Mouse (Mus musculus): ENCODE measurements at regions not wholly inside any gene's neighbourhood (a gene's known extent, or its start where the extent isn't known, plus 50 kb on each side); places are given as distances from the start of the nearest gene placed in this dataset.
A peak's percentile ranks its signal among the peaks of the same experiment; 100 is the strongest.

GRCm38 (mm10) chr5:73846783-73847151 is 195.6 kb downstream of the Spata18 start:
- Histone ChIP-seq H3K9ac (ENCODE audit: low read depth, low read length) (no peak overlapping the region), H3K36me3 (ENCODE audit: control insufficient read depth, insufficient read depth, low read length) (no peaks in the 10 kb centered on the region), H3K27ac (peak overlapping the region; percentile 61), H3K4me1 (ENCODE audit: control insufficient read depth, insufficient read depth, low read length) (peaks cover 7% of the 10 kb centered on the region), H3K79me2 (replicated peaks; ENCODE audit: control insufficient read depth, insufficient read depth, low read length) (no peaks in the 10 kb centered on the region), H3K27me3 (ENCODE audit: control insufficient read depth, insufficient read depth, low read length) (no peaks in the 10 kb centered on the region), H3K4me3 (0 out of 2 replicates have a peak overlapping the region, but pooled peaks have one; percentile 16)
- TF ChIP-seq POLR2A (IDR thresholded peaks at IDR 0.05; ENCODE audit: insufficient read depth, low read depth, low read length): no peak
- no peak for TF ChIP-seq EP300 (IDR thresholded peaks at IDR 0.05; ENCODE audit: insufficient read depth, low read depth, low read length)
- TF ChIP-seq CTCF (IDR thresholded peaks at IDR 0.05): no peak
- DNase-seq: peak; percentile 27 to 35
- 43% methylated on average over 6 of the region's 6 CpGs for WGBS
- intact Hi-C loops (cut with DNase I): no loop called here

DNA sequence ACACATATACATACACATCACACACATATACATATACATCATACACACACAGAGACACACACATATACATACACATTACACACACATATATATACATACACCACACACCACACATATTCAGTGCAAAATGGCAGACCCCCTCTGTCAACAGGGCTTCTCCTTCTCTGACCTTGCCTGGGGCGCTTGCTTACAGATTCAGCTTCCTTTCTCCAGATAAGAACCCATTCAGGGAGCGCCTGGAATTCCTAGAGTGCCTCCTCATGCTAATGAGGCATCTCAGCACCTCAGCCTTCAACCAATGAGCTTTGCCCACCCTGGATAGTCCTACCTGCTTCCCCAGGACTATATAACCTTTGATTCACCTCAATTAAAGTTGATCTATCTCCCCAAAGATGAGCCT is 200.3 kb downstream of the Spata18 start:
- no peak for TF ChIP-seq POLR2A (IDR thresholded peaks at IDR 0.05; ENCODE audit: insufficient read depth, low read depth, low read length)
- no peak for TF ChIP-seq CTCF (IDR thresholded peaks at IDR 0.05)
- TF ChIP-seq EP300 (IDR thresholded peaks at IDR 0.05; ENCODE audit: insufficient read depth, low read depth, low read length): no peak
- H3K36me3 ChIP-seq (ENCODE audit: control insufficient read depth, insufficient read depth, low read length): no peaks in the 10 kb centered on the region
- H3K4me3 ChIP-seq: no peak overlapping the region
- H3K27ac ChIP-seq: no peak overlapping the region
- no peak for DNase-seq
- no peaks in the 10 kb centered on the region for H3K27me3 ChIP-seq (ENCODE audit: control insufficient read depth, insufficient read depth, low read length)
- H3K79me2 ChIP-seq (replicated peaks; ENCODE audit: control insufficient read depth, insufficient read depth, low read length): no peaks in the 10 kb centered on the region
- intact Hi-C loops (cut with DNase I): loop anchor here (5.0 to 10.0 kb wide), 5 partner anchors 89 to 1093 kb away; partner anchors contain the start of gene Usp46
- 45% methylated on average over 2 of the region's 2 CpGs for WGBS
- peaks cover 5% of the 10 kb centered on the region for H3K4me1 ChIP-seq (ENCODE audit: control insufficient read depth, insufficient read depth, low read length)
- H3K9ac ChIP-seq (ENCODE audit: low read depth, low read length): no peak overlapping the region

GRCm38 (mm10) chr5:73854025-73854773 is 203.0 kb downstream of the Spata18 start:
- no peaks in the 10 kb centered on the region for H3K79me2 ChIP-seq (replicated peaks; ENCODE audit: control insufficient read depth, insufficient read depth, low read length)
- TF ChIP-seq CTCF (IDR thresholded peaks at IDR 0.05) (peak; percentile 87), POLR2A (IDR thresholded peaks at IDR 0.05; ENCODE audit: insufficient read depth, low read depth, low read length) (no peak), EP300 (IDR thresholded peaks at IDR 0.05; ENCODE audit: insufficient read depth, low read depth, low read length) (peak; percentile 90; the same call in 1 of the 2 replicates)
- H3K36me3 ChIP-seq (ENCODE audit: control insufficient read depth, insufficient read depth, low read length): no peaks in the 10 kb centered on the region
- 0 out of 2 replicates have a peak overlapping the region, but pooled peaks have one; percentile 24 for H3K27ac ChIP-seq
- H3K4me1 ChIP-seq (ENCODE audit: control insufficient read depth, insufficient read depth, low read length): no peaks in the 10 kb centered on the region
- H3K27me3 ChIP-seq (ENCODE audit: control insufficient read depth, insufficient read depth, low read length): no peaks in the 10 kb centered on the region
- WGBS: 32% methylated on average over 22 of the region's 22 CpGs
- H3K4me3 ChIP-seq: no peak overlapping the region
- H3K9ac ChIP-seq (ENCODE audit: low read depth, low read length): no peak overlapping the region
- intact Hi-C loops (cut with DNase I): loop anchor here (1.0 to 10.0 kb wide), 7 partner anchors 92 to 1303 kb away; partner anchors contain the start of gene Usp46
- peak; percentile 71 to 74 for DNase-seq

- H3K4me3 ChIP-seq: no peak overlapping the region
Observed at GRCm38 (mm10) chr5:73854774-73855371, 203.7 kb downstream of the Spata18 start.

GRCm38 (mm10) chr5:73859320-73859719 is 208.1 kb downstream of the Spata18 start:
- no peaks in the 10 kb centered on the region for H3K79me2 ChIP-seq (replicated peaks; ENCODE audit: control insufficient read depth, insufficient read depth, low read length)
- DNase-seq: no peak
- no peak overlapping the region for H3K27ac ChIP-seq
- H3K4me3 ChIP-seq: no peak overlapping the region
- 65% methylated on average over 1 of the region's 1 CpGs for WGBS
- TF ChIP-seq EP300 (IDR thresholded peaks at IDR 0.05; ENCODE audit: insufficient read depth, low read depth, low read length) (no peak), POLR2A (IDR thresholded peaks at IDR 0.05; ENCODE audit: insufficient read depth, low read depth, low read length) (no peak), CTCF (IDR thresholded peaks at IDR 0.05) (no peak)
- no peaks in the 10 kb centered on the region for H3K27me3 ChIP-seq (ENCODE audit: control insufficient read depth, insufficient read depth, low read length)
- intact Hi-C loops (cut with DNase I): loop anchor here (5.0 to 10.0 kb wide), 2 partner anchors 172 to 1085 kb away; no protein-coding TSS in a partner anchor
- H3K9ac ChIP-seq (ENCODE audit: low read depth, low read length): no peak overlapping the region
- no peaks in the 10 kb centered on the region for H3K36me3 ChIP-seq (ENCODE audit: control insufficient read depth, insufficient read depth, low read length)
- no peaks in the 10 kb centered on the region for H3K4me1 ChIP-seq (ENCODE audit: control insufficient read depth, insufficient read depth, low read length)

More at GRCm38 (mm10) chr5:73854774-73855371, 203.7 kb downstream of the Spata18 start:
- H3K27ac ChIP-seq: no peak overlapping the region
- H3K79me2 ChIP-seq (replicated peaks; ENCODE audit: control insufficient read depth, insufficient read depth, low read length): no peaks in the 10 kb centered on the region
- TF ChIP-seq EP300 (IDR thresholded peaks at IDR 0.05; ENCODE audit: insufficient read depth, low read depth, low read length) (no peak), CTCF (IDR thresholded peaks at IDR 0.05) (no peak), POLR2A (IDR thresholded peaks at IDR 0.05; ENCODE audit: insufficient read depth, low read depth, low read length) (no peak)
- H3K27me3 ChIP-seq (ENCODE audit: control insufficient read depth, insufficient read depth, low read length): no peaks in the 10 kb centered on the region
- no peaks in the 10 kb centered on the region for H3K4me1 ChIP-seq (ENCODE audit: control insufficient read depth, insufficient read depth, low read length)
- no peak overlapping the region for H3K9ac ChIP-seq (ENCODE audit: low read depth, low read length)
- H3K36me3 ChIP-seq (ENCODE audit: control insufficient read depth, insufficient read depth, low read length): no peaks in the 10 kb centered on the region
- 42% methylated on average over 18 of the region's 18 CpGs for WGBS
- intact Hi-C loops (cut with DNase I): loop anchor here (1.0 to 10.0 kb wide), 8 partner anchors 93 to 1302 kb away; partner anchors contain the start of gene Usp46
- DNase-seq: peak; percentile 38 to 44

Data from heart, adult 2 months (tissue).